Mouse (Mus musculus): Measurements from ENCODE around the gene Arhgap28. TPM values are rescaled to one million over a fixed set of nuclear protein-coding genes. Genes with fewer than 3 reads are reported as not detected.

Arhgap28 gene
- polyA plus RNA-seq, 1 experiment from 2014 or later: 58.2 TPM

DNA sequence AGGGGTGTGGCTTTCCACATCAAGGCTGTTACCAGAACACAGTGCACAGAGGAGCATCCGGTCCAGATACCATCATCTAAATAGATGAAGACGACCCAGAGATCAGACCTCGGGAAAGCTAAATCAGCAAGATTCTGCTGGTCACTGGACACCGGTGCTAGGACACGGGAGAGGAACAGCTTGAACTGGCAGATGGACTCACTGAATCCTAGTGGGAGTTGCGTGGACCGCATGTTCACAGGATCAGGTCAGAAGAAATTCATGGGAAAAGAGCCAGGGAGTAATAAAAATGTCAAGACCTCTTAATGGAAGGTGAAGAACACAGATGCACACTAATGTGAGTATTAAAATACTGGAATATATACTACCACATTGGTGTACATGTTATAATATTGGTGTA lies 85.7 kb downstream of the Arhgap28 start:
- H3K27ac ChIP-seq: no peak overlapping the region
- H3K4me1 ChIP-seq: peaks cover 7% of the 10 kb centered on the region
- no peak for DNase-seq (ENCODE audit: low spot score)
- no peak overlapping the region for H3K4me3 ChIP-seq
- peaks cover 28% of the 10 kb centered on the region for H3K36me3 ChIP-seq
- H3K27me3 ChIP-seq (ENCODE audit: low read depth, poor library complexity, severe bottlenecking): no peaks in the 10 kb centered on the region
- H3K9me3 ChIP-seq (replicated peaks): no peaks in the 10 kb centered on the region
- WGBS: 95% methylated on average over 7 of the region's 7 CpGs

DNA sequence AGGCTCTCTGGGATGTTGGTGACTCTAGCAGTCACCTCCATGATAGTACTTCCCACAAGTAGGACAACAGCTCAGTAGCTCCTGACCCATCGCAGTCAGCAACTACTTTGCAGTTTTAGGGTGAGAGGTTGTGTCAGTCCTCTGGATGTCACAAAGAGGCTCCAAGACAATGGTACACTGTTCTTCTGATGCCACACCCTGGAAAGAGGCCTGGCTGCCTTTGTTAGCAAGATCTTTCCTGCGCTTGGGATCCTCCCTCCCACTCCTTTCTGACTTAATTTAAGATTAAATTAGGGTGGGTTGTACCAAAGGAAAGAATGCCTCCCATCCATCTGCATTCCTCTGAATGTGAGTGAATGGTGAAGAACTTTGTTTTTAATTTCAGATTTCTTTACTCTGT lies 87.0 kb downstream of the Arhgap28 start:
- H3K36me3 ChIP-seq: peaks cover 28% of the 10 kb centered on the region
- peaks cover 16% of the 10 kb centered on the region for H3K4me1 ChIP-seq
- H3K27ac ChIP-seq: no peak overlapping the region
- 94% methylated on average over 2 of the region's 2 CpGs for WGBS
- no peaks in the 10 kb centered on the region for H3K27me3 ChIP-seq (ENCODE audit: low read depth, poor library complexity, severe bottlenecking)
- no peaks in the 10 kb centered on the region for H3K9me3 ChIP-seq (replicated peaks)
- H3K4me3 ChIP-seq: no peak overlapping the region
- DNase-seq (ENCODE audit: low spot score): no peak

DNA sequence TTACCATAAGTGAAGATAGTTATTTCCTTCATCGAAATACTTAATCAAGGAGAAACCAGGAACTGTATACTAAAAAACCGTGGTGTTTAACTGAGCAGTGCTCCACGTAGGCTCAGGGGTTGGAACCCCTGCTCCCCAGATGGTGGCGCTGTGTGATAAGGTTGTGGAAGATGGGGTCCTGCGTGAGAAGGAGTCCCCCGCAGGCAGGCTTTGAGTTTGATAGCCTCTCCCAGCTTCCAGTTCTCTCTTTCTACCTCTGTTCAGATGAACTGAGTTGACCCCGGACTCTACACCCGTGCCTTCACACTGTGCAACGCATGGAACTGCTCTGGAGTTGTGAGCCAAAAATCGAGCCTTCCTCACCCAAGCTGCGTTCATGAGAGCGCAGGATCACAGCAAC lies 91.3 kb downstream of the Arhgap28 start:
- WGBS: 63% methylated on average over 12 of the region's 12 CpGs
- DNase-seq (ENCODE audit: low spot score): peak; percentile 70
- no peaks in the 10 kb centered on the region for H3K27me3 ChIP-seq (ENCODE audit: low read depth, poor library complexity, severe bottlenecking)
- H3K4me3 ChIP-seq: no peak overlapping the region
- peaks cover 25% of the 10 kb centered on the region for H3K4me1 ChIP-seq
- no peak overlapping the region for H3K27ac ChIP-seq
- no peaks in the 10 kb centered on the region for H3K9me3 ChIP-seq (replicated peaks)
- peaks cover 24% of the 10 kb centered on the region for H3K36me3 ChIP-seq

GRCm38 (mm10) chr17:67912051-67912450 lies 91.9 kb downstream of the Arhgap28 start:
- 90% methylated on average over 11 of the region's 11 CpGs for WGBS
- Histone ChIP-seq H3K9me3 (replicated peaks) (no peaks in the 10 kb centered on the region), H3K36me3 (peaks cover 22% of the 10 kb centered on the region), H3K27me3 (ENCODE audit: low read depth, poor library complexity, severe bottlenecking) (no peaks in the 10 kb centered on the region), H3K4me3 (no peak overlapping the region), H3K4me1 (peaks cover 26% of the 10 kb centered on the region), H3K27ac (no peak overlapping the region)
- no peak for DNase-seq (ENCODE audit: low spot score)

GRCm38 (mm10) chr17:67908537-67908936 lies 95.4 kb downstream of the Arhgap28 start:
- no peak for DNase-seq (ENCODE audit: low spot score)
- H3K4me1 ChIP-seq: peaks cover 22% of the 10 kb centered on the region
- H3K27me3 ChIP-seq (ENCODE audit: low read depth, poor library complexity, severe bottlenecking): no peaks in the 10 kb centered on the region
- H3K36me3 ChIP-seq: no peaks in the 10 kb centered on the region; the same call in none of the 2 replicates
- H3K27ac ChIP-seq: no peak overlapping the region
- 84% methylated on average over 4 of the region's 4 CpGs for WGBS
- H3K9me3 ChIP-seq (replicated peaks): no peaks in the 10 kb centered on the region
- H3K4me3 ChIP-seq: no peak overlapping the region

- 90% methylated on average over 4 of the region's 4 CpGs for WGBS
- H3K27me3 ChIP-seq (ENCODE audit: low read depth, poor library complexity, severe bottlenecking): no peaks in the 10 kb centered on the region
- no peak for DNase-seq (ENCODE audit: low spot score)
- H3K9me3 ChIP-seq (replicated peaks): no peaks in the 10 kb centered on the region
- H3K36me3 ChIP-seq: no peaks in the 10 kb centered on the region; the same call in none of the 2 replicates
- peaks cover 18% of the 10 kb centered on the region; the same call in 1 of the 2 replicates for H3K4me1 ChIP-seq
- H3K4me3 ChIP-seq: no peak overlapping the region
- H3K27ac ChIP-seq: no peak overlapping the region
These were observed 95.8 kb downstream of the Arhgap28 start for GRCm38 (mm10) chr17:67908137-67908536.

DNA sequence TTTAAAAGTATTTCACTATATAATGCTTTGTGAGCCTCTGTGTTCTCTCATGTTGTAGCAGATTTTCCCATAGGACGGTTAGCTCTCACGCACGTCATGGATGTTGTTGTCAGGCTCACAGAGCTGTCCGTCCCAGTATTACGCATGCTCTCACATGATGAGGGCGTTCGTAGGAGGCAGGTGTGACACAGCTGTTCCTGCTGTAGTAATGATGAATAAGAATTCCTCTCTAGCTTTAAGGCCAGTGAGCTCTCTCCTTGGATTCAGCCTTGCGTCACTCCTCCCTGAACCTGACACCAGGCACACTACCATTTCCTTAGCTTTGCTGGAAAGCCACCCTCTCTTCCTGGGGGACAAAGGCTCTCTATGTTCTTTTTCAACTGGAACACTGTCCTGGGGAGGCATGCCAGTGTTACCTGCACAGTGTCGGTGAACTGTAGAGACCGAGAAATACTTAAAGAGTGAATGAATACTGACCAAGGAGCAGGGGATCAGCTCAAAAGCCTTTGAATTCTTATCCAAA lies 96.3 kb downstream of the Arhgap28 start:
- DNase-seq (ENCODE audit: low spot score): no peak
- H3K27ac ChIP-seq: no peak overlapping the region
- peaks cover 4% of the 10 kb centered on the region for H3K36me3 ChIP-seq
- H3K9me3 ChIP-seq (replicated peaks): no peaks in the 10 kb centered on the region
- 93% methylated on average over 10 of the region's 10 CpGs for WGBS
- H3K27me3 ChIP-seq (ENCODE audit: low read depth, poor library complexity, severe bottlenecking): no peaks in the 10 kb centered on the region
- H3K4me1 ChIP-seq: peaks cover 16% of the 10 kb centered on the region; the same call in 1 of the 2 replicates
- no peak overlapping the region for H3K4me3 ChIP-seq

DNA sequence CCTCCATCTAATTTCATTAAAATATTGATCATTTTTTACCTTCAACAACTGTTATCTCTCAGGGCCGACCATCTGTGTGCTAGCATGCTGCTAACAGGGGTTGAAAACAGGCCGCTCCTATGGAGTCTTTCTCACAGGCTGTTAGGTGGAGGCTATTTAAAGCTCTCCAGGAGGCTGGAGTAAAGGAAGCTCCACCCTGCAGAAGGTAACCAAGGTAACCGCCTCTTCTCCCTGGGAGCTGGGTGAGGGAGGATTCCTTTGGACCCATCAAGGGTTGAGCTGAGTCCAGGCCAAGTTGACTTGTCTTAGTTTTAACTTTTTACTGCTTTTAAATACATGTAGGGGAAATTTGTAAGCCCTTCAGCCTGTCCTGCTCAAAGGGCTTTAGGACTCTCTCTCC lies 97.7 kb downstream of the Arhgap28 start:
- Histone ChIP-seq H3K27ac (no peak overlapping the region), H3K4me1 (peaks cover 10% of the 10 kb centered on the region), H3K36me3 (peaks cover 5% of the 10 kb centered on the region), H3K4me3 (no peak overlapping the region), H3K9me3 (replicated peaks) (no peaks in the 10 kb centered on the region), H3K27me3 (ENCODE audit: low read depth, poor library complexity, severe bottlenecking) (no peaks in the 10 kb centered on the region)
- no peak for DNase-seq (ENCODE audit: low spot score)
- WGBS: 78% methylated on average over 3 of the region's 3 CpGs

GRCm38 (mm10) chr17:67904315-67904944 lies 99.5 kb downstream of the Arhgap28 start:
- Histone ChIP-seq H3K9me3 (replicated peaks) (no peaks in the 10 kb centered on the region), H3K27me3 (ENCODE audit: low read depth, poor library complexity, severe bottlenecking) (no peaks in the 10 kb centered on the region), H3K4me3 (no peak overlapping the region), H3K4me1 (peaks cover 14% of the 10 kb centered on the region), H3K36me3 (peaks cover 22% of the 10 kb centered on the region), H3K27ac (no peak overlapping the region)
- no peak for DNase-seq (ENCODE audit: low spot score)
- WGBS: 93% methylated on average over 14 of the region's 14 CpGs

DNA sequence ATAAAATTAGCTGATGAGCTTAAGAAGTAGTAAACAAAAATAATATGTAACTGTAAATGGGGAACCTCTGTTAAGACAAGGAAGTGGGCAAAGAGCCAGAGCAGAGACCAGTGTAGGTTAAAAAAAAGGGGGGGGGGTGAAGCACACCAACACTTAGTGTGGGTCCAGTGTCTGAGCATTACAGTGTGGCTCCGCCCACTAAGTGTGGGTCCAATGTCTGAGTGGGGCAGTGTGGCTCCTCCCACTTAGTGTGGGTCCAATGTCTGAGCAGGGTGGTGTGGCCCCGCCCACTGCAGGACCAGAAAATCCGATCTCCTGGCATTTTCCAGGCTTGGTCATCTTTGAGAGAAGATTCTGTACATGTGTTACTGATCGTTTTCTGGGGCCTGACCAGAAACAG lies 101.1 kb downstream of the Arhgap28 start:
- Histone ChIP-seq H3K27me3 (ENCODE audit: low read depth, poor library complexity, severe bottlenecking) (no peaks in the 10 kb centered on the region), H3K9me3 (replicated peaks) (no peaks in the 10 kb centered on the region), H3K4me3 (no peak overlapping the region), H3K27ac (no peak overlapping the region), H3K4me1 (peaks cover 8% of the 10 kb centered on the region), H3K36me3 (peaks cover 36% of the 10 kb centered on the region)
- 90% methylated on average over 4 of the region's 4 CpGs for WGBS
- no peak for DNase-seq (ENCODE audit: low spot score)

GRCm38 (mm10) chr17:67901161-67901560 lies 102.8 kb downstream of the Arhgap28 start:
- H3K27ac ChIP-seq: no peak overlapping the region
- H3K27me3 ChIP-seq (ENCODE audit: low read depth, poor library complexity, severe bottlenecking): no peaks in the 10 kb centered on the region
- WGBS: 86% methylated on average over 11 of the region's 11 CpGs
- H3K4me3 ChIP-seq: no peak overlapping the region
- no peaks in the 10 kb centered on the region for H3K9me3 ChIP-seq (replicated peaks)
- DNase-seq (ENCODE audit: low spot score): no peak
- H3K36me3 ChIP-seq: peaks cover 50% of the 10 kb centered on the region
- H3K4me1 ChIP-seq: peaks cover 4% of the 10 kb centered on the region; the same call in 1 of the 2 replicates

DNA sequence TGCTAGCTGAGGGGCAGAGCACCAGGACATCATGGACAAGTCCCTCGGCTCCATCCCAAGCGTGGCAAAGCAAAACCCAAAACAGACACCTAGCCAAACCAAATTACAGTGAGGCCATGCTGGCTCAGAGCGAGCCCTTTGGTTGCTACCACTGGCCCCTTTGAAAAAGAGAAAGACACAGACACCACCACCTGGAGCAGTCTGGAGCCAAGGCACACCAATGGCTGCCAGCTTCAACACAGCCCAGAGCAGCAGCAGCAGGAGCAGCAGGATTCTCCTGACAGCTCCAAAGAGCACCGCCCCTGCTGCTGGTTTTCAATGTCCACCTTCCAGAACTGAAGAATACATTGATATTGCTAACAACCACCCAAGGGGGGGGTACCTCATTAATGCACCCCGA lies 104.5 kb downstream of the Arhgap28 start:
- H3K27me3 ChIP-seq (ENCODE audit: low read depth, poor library complexity, severe bottlenecking): no peaks in the 10 kb centered on the region
- peaks cover 67% of the 10 kb centered on the region for H3K36me3 ChIP-seq
- whole genome bisulfite sequencing: 93% methylated on average over 5 of the region's 5 CpGs
- H3K9me3 ChIP-seq (replicated peaks): no peaks in the 10 kb centered on the region
- H3K4me3 ChIP-seq: no peak overlapping the region
- H3K4me1 ChIP-seq: peaks cover 4% of the 10 kb centered on the region; the same call in 1 of the 2 replicates
- H3K27ac ChIP-seq: no peak overlapping the region
- DNase-seq (ENCODE audit: low spot score): no peak

GRCm38 (mm10) chr17:67896413-67896812 lies 107.5 kb downstream of the Arhgap28 start:
- Histone ChIP-seq H3K4me1 (peaks cover 4% of the 10 kb centered on the region; the same call in 1 of the 2 replicates), H3K36me3 (peaks cover 85% of the 10 kb centered on the region), H3K27me3 (ENCODE audit: low read depth, poor library complexity, severe bottlenecking) (no peaks in the 10 kb centered on the region), H3K9me3 (replicated peaks) (no peaks in the 10 kb centered on the region), H3K27ac (no peak overlapping the region), H3K4me3 (no peak overlapping the region)
- WGBS: over 99% methylated on average over 5 of the region's 5 CpGs
- DNase-seq (ENCODE audit: low spot score): no peak
